Mouse (Mus musculus): Measurements from ENCODE around the gene Tcf15.

Tcf15 gene

GRCm38 (mm10) chr2:152166257-152166656 is 22.9 kb downstream of the Tcf15 start:
- DNase-seq (ENCODE audit: extremely low read depth, low read depth, low spot score), result no peak

GRCm38 (mm10) chr2:152167851-152168290 is 24.5 kb downstream of the Tcf15 start:
- DNase-seq (ENCODE audit: extremely low read depth, low read depth, low spot score), result no peak

GRCm38 (mm10) chr2:152169377-152169776 is 26.0 kb downstream of the Tcf15 start:
- no peak for DNase-seq (ENCODE audit: extremely low read depth, low read depth, low spot score)

- no peak for DNase-seq (ENCODE audit: extremely low read depth, low read depth, low spot score)
Measured at GRCm38 (mm10) chr2:152174861-152175260, 31.5 kb downstream of the Tcf15 start.

GRCm38 (mm10) chr2:152176659-152177058 is 33.3 kb downstream of the Tcf15 start:
- no peak for DNase-seq (ENCODE audit: extremely low read depth, low read depth, low spot score)

- no peak for DNase-seq (ENCODE audit: extremely low read depth, low read depth, low spot score)
Measured at GRCm38 (mm10) chr2:152177162-152177805, 33.9 kb downstream of the Tcf15 start.

GRCm38 (mm10) chr2:152177806-152178170 is 34.4 kb downstream of the Tcf15 start:
- no peak for DNase-seq (ENCODE audit: extremely low read depth, low read depth, low spot score)

GRCm38 (mm10) chr2:152178345-152178744 is 35.0 kb downstream of the Tcf15 start:
- DNase-seq (ENCODE audit: extremely low read depth, low read depth, low spot score), result no peak

GRCm38 (mm10) chr2:152179301-152179700 is 35.9 kb downstream of the Tcf15 start:
- no peak for DNase-seq (ENCODE audit: extremely low read depth, low read depth, low spot score)

- no peak for DNase-seq (ENCODE audit: extremely low read depth, low read depth, low spot score)
Measured at GRCm38 (mm10) chr2:152180323-152180722, 37.0 kb downstream of the Tcf15 start.

GRCm38 (mm10) chr2:152187132-152187531 is 43.8 kb downstream of the Tcf15 start:
- no peak for DNase-seq (ENCODE audit: extremely low read depth, low read depth, low spot score)

- DNase-seq (ENCODE audit: extremely low read depth, low read depth, low spot score), result no peak
Measured at GRCm38 (mm10) chr2:152189213-152189612, 45.9 kb downstream of the Tcf15 start.

- DNase-seq (ENCODE audit: extremely low read depth, low read depth, low spot score), result no peak
Measured at GRCm38 (mm10) chr2:152189640-152190039, 46.3 kb downstream of the Tcf15 start.

GRCm38 (mm10) chr2:152190161-152190560 is 46.8 kb downstream of the Tcf15 start:
- DNase-seq (ENCODE audit: extremely low read depth, low read depth, low spot score), result no peak

GRCm38 (mm10) chr2:152192591-152193345 is 49.4 kb downstream of the Tcf15 start:
- no peak for DNase-seq (ENCODE audit: extremely low read depth, low read depth, low spot score)

GRCm38 (mm10) chr2:152193346-152193710 is 50.0 kb downstream of the Tcf15 start:
- no peak for DNase-seq (ENCODE audit: extremely low read depth, low read depth, low spot score)

- no peak for DNase-seq (ENCODE audit: extremely low read depth, low read depth, low spot score)
Measured at GRCm38 (mm10) chr2:152194586-152194985, 51.2 kb downstream of the Tcf15 start.

GRCm38 (mm10) chr2:152196896-152197295 is 53.5 kb downstream of the Tcf15 start:
- DNase-seq (ENCODE audit: extremely low read depth, low read depth, low spot score), result no peak

- DNase-seq (ENCODE audit: extremely low read depth, low read depth, low spot score), result no peak
Measured at GRCm38 (mm10) chr2:152197301-152197712, 53.9 kb downstream of the Tcf15 start.
